Mouse (Mus musculus) WW6 (cell line): ENCODE results near the gene Timp3.

Experiments
- DNase-seq: peaks from one replicate; pipeline ENCODE4 v3.0.0-alpha.2; 2013; ENCODE audit warnings: low read depth, low spot score

Gene Timp3

GRCm38 (mm10) chr10:86328143-86328542, 28.0 kb downstream of the Timp3 start:
- DNase-seq = no peak

- no peak for DNase-seq
These were observed 28.5 kb downstream of the Timp3 start for GRCm38 (mm10) chr10:86328691-86329090.

GRCm38 (mm10) chr10:86329241-86329882, 29.2 kb downstream of the Timp3 start:
- DNase-seq = no peak

- no peak for DNase-seq
These were observed 31.0 kb downstream of the Timp3 start for GRCm38 (mm10) chr10:86330993-86331680.

- no peak for DNase-seq
These were observed 31.6 kb downstream of the Timp3 start for GRCm38 (mm10) chr10:86331681-86332281.

- no peak for DNase-seq
These were observed 32.8 kb downstream of the Timp3 start for GRCm38 (mm10) chr10:86332942-86333341.

- no peak for DNase-seq
These were observed 34.4 kb downstream of the Timp3 start for GRCm38 (mm10) chr10:86334581-86334980.

- no peak for DNase-seq
These were observed 36.3 kb downstream of the Timp3 start for GRCm38 (mm10) chr10:86336506-86336905.

GRCm38 (mm10) chr10:86337239-86337638, 37.1 kb downstream of the Timp3 start:
- DNase-seq = no peak

- DNase-seq = peak; percentile 5
These were observed 38.0 kb downstream of the Timp3 start for GRCm38 (mm10) chr10:86338121-86338715.

- no peak for DNase-seq
These were observed 38.9 kb downstream of the Timp3 start for GRCm38 (mm10) chr10:86339121-86339520.

- no peak for DNase-seq
These were observed 39.6 kb downstream of the Timp3 start for GRCm38 (mm10) chr10:86339649-86340379.

- DNase-seq = no peak
These were observed 40.2 kb downstream of the Timp3 start for GRCm38 (mm10) chr10:86340421-86340820.

GRCm38 (mm10) chr10:86340991-86341527, 40.9 kb downstream of the Timp3 start:
- no peak for DNase-seq

GRCm38 (mm10) chr10:86341589-86341988, 41.4 kb downstream of the Timp3 start:
- DNase-seq = no peak

GRCm38 (mm10) chr10:86342151-86342550, 42.0 kb downstream of the Timp3 start:
- DNase-seq = no peak

- DNase-seq = no peak
These were observed 42.5 kb downstream of the Timp3 start for GRCm38 (mm10) chr10:86342713-86343112.

- DNase-seq = no peak
These were observed 43.2 kb downstream of the Timp3 start for GRCm38 (mm10) chr10:86343362-86343761.

GRCm38 (mm10) chr10:86343931-86344330, 43.8 kb downstream of the Timp3 start:
- DNase-seq = no peak

GRCm38 (mm10) chr10:86344654-86345053, 44.5 kb downstream of the Timp3 start:
- DNase-seq = no peak

GRCm38 (mm10) chr10:86345645-86346044, 45.5 kb downstream of the Timp3 start:
- DNase-seq = no peak
